Mouse (Mus musculus): ENCODE results near the gene Grm7.

Gene Grm7

GRCm38 (mm10) chr6:110645411-110646361 lies at the start of gene Grm7:
TSS of gene Grm7 (plus strand) at chr6:110645581.
- in situ Hi-C loops (cut with MboI, MseI): no loop called here

- in situ Hi-C loops (cut with MboI, MseI): no loop called here
Observed at GRCm38 (mm10) chr6:110645041-110645410, 355 bp upstream of the Grm7 start.

DNA sequence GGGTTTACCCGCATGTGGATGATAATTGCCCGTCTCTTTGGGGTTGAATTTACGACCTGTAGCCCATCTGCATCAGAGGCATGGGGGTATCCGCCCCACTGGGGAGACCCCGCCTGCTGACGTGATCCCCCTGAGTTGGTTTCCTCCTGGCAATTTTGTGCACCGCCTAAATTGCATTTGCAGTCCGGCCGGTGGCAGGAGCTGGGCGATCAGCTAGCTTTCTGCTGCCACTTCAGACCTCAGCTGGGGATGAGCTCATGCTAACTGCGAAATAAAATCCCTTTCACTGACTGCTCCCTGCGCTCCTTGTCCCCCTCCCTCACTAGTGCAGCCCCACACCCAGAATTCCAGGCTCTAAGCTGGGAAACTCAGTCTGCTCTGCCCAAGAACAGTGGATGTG lies 1.5 kb downstream of the Grm7 start:
- in situ Hi-C loops (cut with MboI, MseI): no loop called here

DNA sequence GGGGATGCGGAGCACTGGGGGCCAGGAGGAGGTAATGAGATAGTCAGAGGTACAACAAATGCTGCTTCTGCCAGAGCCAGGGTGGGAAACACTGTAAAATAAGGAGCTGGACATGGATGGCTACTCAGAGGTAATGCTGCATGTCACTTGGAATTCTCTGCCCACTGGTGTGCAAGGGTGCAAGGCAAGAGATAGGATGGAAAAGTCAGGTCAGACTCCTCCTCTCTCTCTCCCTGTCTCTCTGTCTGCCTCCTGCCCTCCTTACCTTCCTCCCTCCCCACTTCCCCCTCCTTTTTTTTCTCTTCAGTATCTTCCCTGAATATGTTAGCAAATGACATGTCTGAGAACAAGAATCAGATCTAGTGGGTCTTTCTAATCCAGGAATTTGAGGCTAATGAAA lies 3.8 kb downstream of the Grm7 start:
- in situ Hi-C loops (cut with MboI, MseI): no loop called here

GRCm38 (mm10) chr6:110653361-110654001 lies 8.1 kb downstream of the Grm7 start:
- in situ Hi-C loops (cut with MboI, MseI): no loop called here

- in situ Hi-C loops (cut with MboI, MseI): no loop called here
Observed at GRCm38 (mm10) chr6:110664436-110664835, 19.1 kb downstream of the Grm7 start.

DNA sequence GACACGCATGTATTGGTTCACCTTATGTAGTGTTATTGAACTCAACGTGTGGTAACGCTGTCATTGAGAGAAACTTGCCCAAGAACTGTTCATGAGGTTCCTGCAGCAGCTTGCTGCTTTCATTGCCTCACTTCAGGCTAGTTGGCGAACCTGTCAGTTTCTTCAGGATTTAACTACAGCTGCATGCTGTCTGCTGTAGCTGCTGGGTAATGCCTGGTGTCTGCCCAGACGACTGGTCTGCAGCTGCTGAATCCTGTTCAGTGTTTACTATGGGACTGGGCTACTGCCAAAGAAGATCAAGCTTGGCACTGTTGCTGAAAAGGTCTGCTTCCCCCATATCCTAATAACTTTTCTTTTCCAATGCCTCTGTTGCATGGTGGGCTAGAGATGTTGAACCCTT lies 23.1 kb downstream of the Grm7 start:
- in situ Hi-C loops (cut with MboI, MseI): no loop called here

DNA sequence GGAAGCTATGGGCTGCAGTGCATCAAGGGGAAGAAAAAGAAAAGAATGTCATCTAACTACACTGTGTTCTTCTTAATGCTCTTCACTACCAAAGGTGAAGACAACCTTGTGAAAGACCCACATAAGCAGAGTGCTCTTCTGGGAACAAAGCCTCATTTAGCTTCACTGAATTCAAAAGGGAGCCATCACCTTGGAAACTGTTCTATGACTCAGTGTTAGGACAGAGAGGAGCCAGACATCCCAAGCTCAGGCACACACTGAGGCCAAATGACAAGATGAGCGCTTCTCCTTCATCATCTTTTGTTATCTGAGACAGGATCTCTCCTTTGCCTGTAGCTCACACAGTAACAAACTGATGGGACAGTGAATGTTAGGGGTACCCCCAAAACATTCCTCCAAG lies 45.6 kb downstream of the Grm7 start:
- in situ Hi-C loops (cut with MboI, MseI): no loop called here

DNA sequence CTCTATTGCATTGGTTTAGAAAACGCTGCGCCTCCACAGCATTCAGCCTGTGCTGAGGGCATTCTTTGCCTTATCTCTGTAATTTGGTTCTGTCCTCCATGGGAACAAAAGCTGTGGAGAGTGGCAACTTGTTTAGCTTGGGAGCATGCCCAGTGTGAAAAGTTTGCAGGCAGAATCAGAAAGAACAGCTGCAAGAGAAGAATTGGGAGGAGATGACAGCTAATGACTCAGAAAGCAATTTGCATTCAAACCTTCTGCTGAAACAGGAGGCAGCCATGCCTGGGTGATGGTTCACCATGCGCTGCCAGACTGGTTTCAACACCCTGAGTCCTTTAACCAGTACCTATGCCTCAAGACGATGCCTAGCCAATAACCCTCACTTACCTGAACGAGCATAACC lies 64.4 kb downstream of the Grm7 start:
- in situ Hi-C loops (cut with MboI, MseI): no loop called here

GRCm38 (mm10) chr6:110714943-110715342 lies 69.6 kb downstream of the Grm7 start:
- in situ Hi-C loops (cut with MboI, MseI): no loop called here

DNA sequence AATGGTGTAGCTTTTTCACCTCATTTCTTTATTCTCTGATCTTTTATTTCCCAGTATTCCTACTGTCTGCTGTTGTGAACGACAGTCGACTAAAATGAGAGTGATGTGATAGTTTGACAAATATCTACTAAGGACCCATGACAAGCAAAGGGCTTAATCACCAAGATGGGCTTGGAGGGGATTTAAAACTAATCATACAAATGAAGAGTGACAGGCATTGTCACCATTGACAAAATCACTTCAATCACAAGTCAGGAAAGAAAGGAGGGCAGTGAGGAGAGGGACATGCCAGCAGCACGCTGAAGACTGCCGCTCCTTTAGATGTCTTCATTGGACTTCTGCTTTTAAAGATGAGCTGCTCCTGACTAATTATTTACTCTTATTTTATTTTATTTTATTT lies 78.0 kb downstream of the Grm7 start:
- in situ Hi-C loops (cut with MboI, MseI): no loop called here

- in situ Hi-C loops (cut with MboI, MseI): no loop called here
Observed at GRCm38 (mm10) chr6:110733914-110734313, 88.5 kb downstream of the Grm7 start.

DNA sequence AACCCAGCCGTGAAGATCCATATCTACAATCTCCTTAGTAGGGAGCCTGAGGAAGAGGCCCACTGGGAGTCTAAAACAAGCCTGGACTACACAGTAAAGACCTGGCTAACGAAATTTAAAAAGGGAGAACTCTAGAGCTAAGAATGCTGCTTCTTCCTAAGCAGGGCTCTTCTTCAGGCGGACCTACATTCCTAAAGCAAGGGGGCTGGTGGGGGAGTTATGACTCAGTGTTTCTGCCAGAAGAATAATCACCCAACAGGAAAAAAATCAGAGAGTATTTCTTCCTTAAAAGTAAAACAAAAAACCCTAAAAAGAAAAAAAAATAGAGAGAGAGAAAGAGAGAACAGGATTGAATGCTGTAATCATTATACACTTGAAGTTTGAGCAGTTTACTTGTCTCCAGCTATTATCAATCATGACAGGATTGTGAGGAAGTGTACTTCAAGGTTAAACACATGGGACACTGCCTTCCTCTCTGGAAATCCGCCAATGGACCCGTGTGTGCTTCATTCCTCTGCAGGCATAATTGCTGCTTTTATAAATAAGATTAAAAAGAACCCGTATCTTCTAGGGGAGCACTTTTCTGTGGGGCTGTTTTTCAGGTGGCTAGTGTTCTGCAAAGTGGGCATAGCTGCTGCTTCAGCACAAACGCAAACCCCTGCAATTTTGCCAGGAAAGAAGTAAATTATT lies 98.7 kb downstream of the Grm7 start:
- in situ Hi-C loops (cut with MboI, MseI): no loop called here

DNA sequence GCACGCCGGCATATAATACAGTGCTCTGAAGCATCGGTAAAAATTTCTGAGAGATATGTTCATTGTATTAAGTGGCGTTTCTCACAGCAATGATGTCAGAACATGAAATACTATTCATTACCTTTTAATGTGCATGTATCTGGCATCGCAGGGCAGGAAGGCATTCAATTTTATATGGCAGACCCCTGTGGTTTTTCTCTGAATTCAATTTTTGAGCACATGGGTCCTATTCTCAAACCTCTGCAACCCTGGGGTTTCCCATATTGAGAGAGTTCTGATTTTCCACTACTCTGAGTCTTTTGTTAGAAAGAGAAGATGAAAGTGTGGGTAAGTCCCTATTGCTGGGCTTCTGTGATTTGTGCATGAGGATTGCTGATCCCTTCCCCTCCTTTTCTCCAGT lies 110.5 kb downstream of the Grm7 start:
- in situ Hi-C loops (cut with MboI, MseI): no loop called here

- in situ Hi-C loops (cut with MboI, MseI): no loop called here
Observed at GRCm38 (mm10) chr6:110769588-110769987, 124.2 kb downstream of the Grm7 start.

GRCm38 (mm10) chr6:110772652-110773051 lies 127.3 kb downstream of the Grm7 start:
- in situ Hi-C loops (cut with MboI, MseI): no loop called here

- in situ Hi-C loops (cut with MboI, MseI): no loop called here
Observed at GRCm38 (mm10) chr6:110776046-110776445, 130.7 kb downstream of the Grm7 start.

- in situ Hi-C loops (cut with MboI, MseI): no loop called here
Observed at GRCm38 (mm10) chr6:110785497-110785928, 140.1 kb downstream of the Grm7 start.

- in situ Hi-C loops (cut with MboI, MseI): no loop called here
Observed at GRCm38 (mm10) chr6:110792696-110793095, 147.3 kb downstream of the Grm7 start.

DNA sequence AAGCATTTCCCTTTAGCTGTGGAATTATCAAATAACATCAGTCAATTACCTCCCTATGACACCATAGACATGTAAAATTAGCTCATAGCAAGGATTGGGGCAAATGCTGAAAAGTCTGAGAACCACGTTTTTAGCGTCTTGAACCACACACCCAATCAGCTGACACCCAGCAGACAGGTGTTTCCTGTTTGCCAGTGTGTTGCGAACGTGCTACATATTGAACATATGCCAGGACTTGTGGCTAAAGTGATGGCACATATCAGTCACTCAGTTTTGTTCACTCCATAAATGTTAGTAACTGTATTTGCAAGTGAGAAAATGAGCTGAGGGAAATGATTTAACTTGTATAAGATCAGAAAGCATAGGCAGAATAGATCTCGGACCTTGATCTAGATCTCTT lies 162.1 kb downstream of the Grm7 start:
- in situ Hi-C loops (cut with MboI, MseI): no loop called here

GRCm38 (mm10) chr6:110812214-110812613 lies 166.8 kb downstream of the Grm7 start:
- in situ Hi-C loops (cut with MboI, MseI): no loop called here

GRCm38 (mm10) chr6:110818236-110818635 lies 172.9 kb downstream of the Grm7 start:
- in situ Hi-C loops (cut with MboI, MseI): no loop called here
